Mouse (Mus musculus) heart, postnatal 10 days (tissue): ENCODE measurements around the gene Fam171a1. TPM values are rescaled to one million over a fixed set of nuclear protein-coding genes. Genes with fewer than 3 reads are reported as not detected.
A peak's percentile ranks its signal among the peaks of the same experiment; 100 is the strongest.

Source experiments
- DNase-seq, 2 experiments: peaks; one replicate each; pipeline ENCODE4 v3.0.0; 2021
- intact Hi-C: fragments of 180-260 bp; cut with DNase I; formaldehyde crosslinking; loops from one replicate; pipeline ENCODE4 v1.15.1; 2025
- total RNA-seq, 2 experiments: library from RNA; stranded (reverse); gene quantifications; 2 replicates each; pipeline ENCODE4 v1.2.3; 2021

Gene Fam171a1
- total RNA-seq, 2 experiments from 2014 or later = 30.5 to 33.7 TPM

GRCm38 (mm10) chr2:3134580-3135296, 20.7 kb downstream of the Fam171a1 start:
- intact Hi-C loops = no loop called here
- DNase-seq = no peak

- DNase-seq = no peak
- intact Hi-C loops = no loop called here
Observed at GRCm38 (mm10) chr2:3135297-3135684, 21.3 kb downstream of the Fam171a1 start.

GRCm38 (mm10) chr2:3138308-3138707, 24.3 kb downstream of the Fam171a1 start:
- intact Hi-C loops = no loop called here
- no peak for DNase-seq

- intact Hi-C loops = no loop called here
- no peak for DNase-seq
Observed at GRCm38 (mm10) chr2:3139065-3139464, 25.0 kb downstream of the Fam171a1 start.

- intact Hi-C loops = no loop called here
- DNase-seq = no peak
Observed at GRCm38 (mm10) chr2:3139578-3139977, 25.6 kb downstream of the Fam171a1 start.

GRCm38 (mm10) chr2:3140585-3140984, 26.6 kb downstream of the Fam171a1 start:
- intact Hi-C loops = no loop called here
- no peak for DNase-seq

GRCm38 (mm10) chr2:3141804-3142203, 27.8 kb downstream of the Fam171a1 start:
- intact Hi-C loops = no loop called here
- no peak for DNase-seq

- DNase-seq = no peak
Observed at GRCm38 (mm10) chr2:3144291-3144690, 30.3 kb downstream of the Fam171a1 start.

GRCm38 (mm10) chr2:3147550-3148157, 33.6 kb downstream of the Fam171a1 start:
- DNase-seq = no peak
- intact Hi-C loops = no loop called here

More at GRCm38 (mm10) chr2:3144291-3144690, 30.3 kb downstream of the Fam171a1 start:
- intact Hi-C loops = no loop called here

GRCm38 (mm10) chr2:3148731-3149130, 34.7 kb downstream of the Fam171a1 start:
- no peak for DNase-seq
- intact Hi-C loops = no loop called here

GRCm38 (mm10) chr2:3150324-3150723, 36.3 kb downstream of the Fam171a1 start:
- DNase-seq = no peak
- intact Hi-C loops = no loop called here

GRCm38 (mm10) chr2:3151336-3151735, 37.3 kb downstream of the Fam171a1 start:
- intact Hi-C loops = no loop called here
- peak in 1 of 2 experiments; percentile 47 for DNase-seq

- intact Hi-C loops = no loop called here
- DNase-seq = no peak
Observed at GRCm38 (mm10) chr2:3154091-3154665, 40.2 kb downstream of the Fam171a1 start.

- DNase-seq = peak; percentile 46 to 55
- intact Hi-C loops = no loop called here
Observed at GRCm38 (mm10) chr2:3154986-3155385, 41.0 kb downstream of the Fam171a1 start.

GRCm38 (mm10) chr2:3157030-3157429, 43.0 kb downstream of the Fam171a1 start:
- intact Hi-C loops = no loop called here
- no peak for DNase-seq

- intact Hi-C loops = no loop called here
- no peak for DNase-seq
Observed at GRCm38 (mm10) chr2:3157661-3158344, 43.8 kb downstream of the Fam171a1 start.

- intact Hi-C loops = no loop called here
- no peak for DNase-seq
Observed at GRCm38 (mm10) chr2:3158682-3159412, 44.8 kb downstream of the Fam171a1 start.

GRCm38 (mm10) chr2:3161578-3161977, 47.6 kb downstream of the Fam171a1 start:
- intact Hi-C loops = no loop called here
- no peak for DNase-seq

GRCm38 (mm10) chr2:3163501-3164076, 49.6 kb downstream of the Fam171a1 start:
- no peak for DNase-seq
- intact Hi-C loops = no loop called here

GRCm38 (mm10) chr2:3165037-3165600, 51.1 kb downstream of the Fam171a1 start:
- peak in 1 of 2 experiments; percentile 36 for DNase-seq
- intact Hi-C loops = no loop called here
